Mouse (Mus musculus) kidney, adult 2 months (tissue): ENCODE measurements around the gene Ndc1.

Experiments
- CTCF ChIP-seq: fragments of 200-500 bp; conservative IDR thresholded peaks from 2 replicates; pipeline ENCODE4 v1.5.1; 2011; ENCODE audit warnings: low read depth, mild to moderate bottlenecking, control low read depth, low read length, moderate library complexity, mixed read lengths; ENCODE audit not compliant: insufficient read depth, insufficient read length
- POLR2A ChIP-seq: fragments of 200-500 bp; IDR thresholded peaks from one replicate; pipeline ENCODE4 v1.6.1; 2011; ENCODE audit warnings: low read depth, low read length, control low read depth

GRCm38 (mm10) chr4:107426631-107427030, 59.0 kb downstream of the Ndc1 start:
- TF ChIP-seq CTCF (no peak), POLR2A (no peak)
